Mouse (Mus musculus): ENCODE measurements around the gene Gm29776.
A peak's percentile ranks its signal among the peaks of the same experiment; 100 is the strongest.

Gm29776 gene

DNA sequence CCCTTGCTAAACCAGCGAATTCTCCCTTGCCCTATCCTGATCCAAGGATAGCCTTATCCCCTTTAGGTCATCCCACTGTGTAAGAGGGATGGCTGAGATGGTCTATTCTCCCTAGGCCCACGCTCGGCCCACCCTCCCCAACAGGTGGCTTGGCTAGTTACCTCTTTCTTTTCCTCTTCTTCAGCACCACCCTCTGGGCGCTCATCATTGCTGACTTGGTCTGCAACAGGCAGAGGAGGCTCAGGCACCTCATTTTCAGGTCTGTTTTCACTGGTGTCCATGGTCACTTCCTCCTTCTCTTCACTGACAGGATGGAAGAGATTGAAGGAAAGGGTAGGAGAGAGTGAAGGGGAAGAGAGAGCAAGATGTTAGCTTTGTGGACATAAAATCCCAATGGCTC is 47.1 kb downstream of the Gm29776 start:
- DNase-seq (ENCODE audit: low read depth, low spot score) = no peak

DNA sequence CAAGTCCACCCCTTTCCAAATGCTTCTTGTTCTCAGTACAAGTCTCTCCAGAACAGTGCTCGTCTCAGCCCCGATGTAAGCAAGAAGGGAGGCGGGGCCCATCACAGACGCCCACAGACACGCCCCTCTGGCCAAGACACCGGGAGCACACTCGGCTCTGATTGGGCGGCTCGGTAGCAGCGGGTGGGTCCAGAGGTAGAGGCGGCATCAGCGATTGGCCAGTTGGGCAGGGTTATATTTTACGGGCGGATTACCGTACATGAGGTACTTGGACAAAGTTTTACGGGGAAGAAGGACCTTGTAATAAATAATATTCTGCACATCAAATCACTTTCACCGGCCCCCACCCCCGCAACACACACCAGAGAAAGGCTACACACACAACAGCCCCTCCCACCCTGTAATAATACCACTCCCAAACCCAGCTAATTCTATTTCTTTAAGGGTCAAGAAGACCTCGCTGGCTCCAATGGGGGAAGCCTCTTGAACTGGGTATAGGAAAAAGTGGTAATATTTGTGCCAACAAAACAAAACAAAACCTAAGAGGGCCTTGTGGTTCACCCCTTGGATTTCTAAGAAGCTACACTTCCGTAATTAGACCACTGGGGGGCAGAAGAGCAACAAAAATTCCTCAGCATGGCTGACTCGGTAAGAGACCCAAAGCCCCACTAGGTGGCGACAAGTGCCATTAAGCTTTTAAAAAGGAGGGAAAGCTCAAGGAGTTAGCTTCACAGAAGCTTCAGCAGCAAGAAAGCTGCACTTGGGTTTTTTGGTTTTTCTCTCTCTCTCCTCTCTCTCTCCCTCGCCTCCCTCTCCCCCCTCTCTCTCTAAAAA is 47.8 kb downstream of the Gm29776 start:
- DNase-seq (ENCODE audit: low read depth, low spot score) = peak; percentile 95

DNA sequence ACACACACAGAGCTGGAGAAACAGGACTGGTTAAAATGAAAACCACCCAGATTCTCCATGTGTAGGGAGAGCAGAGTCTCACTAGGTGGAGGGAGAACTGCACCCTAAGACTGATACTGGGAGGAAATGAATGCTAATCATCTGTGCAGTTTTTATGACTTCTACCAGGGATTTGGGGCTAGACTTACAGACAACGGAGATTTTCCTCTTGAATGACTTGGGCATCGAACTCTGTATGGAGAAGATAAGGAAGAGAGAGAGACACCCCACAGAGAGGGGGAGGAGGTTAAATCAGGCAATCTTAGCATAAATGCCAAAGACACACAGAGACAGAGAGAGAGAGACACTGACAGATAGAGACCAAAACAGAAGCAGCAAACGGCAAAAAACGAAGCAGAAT is 50.7 kb downstream of the Gm29776 start:
- no peak for DNase-seq (ENCODE audit: low read depth, low spot score)

DNA sequence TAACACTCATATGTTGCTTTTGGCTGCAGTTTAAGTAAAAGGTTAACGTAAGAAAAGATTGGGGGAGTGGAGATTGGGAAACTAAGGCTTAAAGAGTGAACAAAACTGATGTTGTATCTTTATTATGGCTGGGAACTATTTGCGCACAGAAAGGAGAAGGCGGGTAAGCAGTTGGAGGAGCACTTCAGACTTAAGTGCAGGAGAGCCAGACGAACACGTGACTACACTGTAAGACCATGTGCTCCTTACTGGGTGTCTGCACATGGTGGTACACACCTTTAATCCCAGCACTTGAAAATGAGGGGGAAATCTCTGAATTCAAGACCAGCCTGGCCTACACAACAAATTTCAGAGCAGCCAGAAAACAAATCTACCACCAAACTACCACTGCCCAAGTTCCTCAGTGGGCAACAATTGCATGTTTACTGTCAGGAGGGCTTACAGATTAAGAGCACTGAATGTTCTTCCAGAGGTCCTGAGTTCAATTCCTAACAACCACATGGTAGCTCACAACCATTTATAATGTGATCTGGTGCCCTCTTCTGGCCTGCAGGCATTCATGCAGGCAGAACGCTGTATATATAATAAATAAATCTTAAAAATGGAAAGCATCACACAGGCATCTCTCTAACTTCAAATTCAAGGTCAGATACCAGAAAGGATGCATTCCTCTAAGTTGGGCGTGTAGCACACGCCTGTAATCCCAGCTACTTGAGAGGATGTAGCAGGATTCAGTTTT is 51.6 kb downstream of the Gm29776 start:
- DNase-seq (ENCODE audit: low read depth, low spot score) = no peak

DNA sequence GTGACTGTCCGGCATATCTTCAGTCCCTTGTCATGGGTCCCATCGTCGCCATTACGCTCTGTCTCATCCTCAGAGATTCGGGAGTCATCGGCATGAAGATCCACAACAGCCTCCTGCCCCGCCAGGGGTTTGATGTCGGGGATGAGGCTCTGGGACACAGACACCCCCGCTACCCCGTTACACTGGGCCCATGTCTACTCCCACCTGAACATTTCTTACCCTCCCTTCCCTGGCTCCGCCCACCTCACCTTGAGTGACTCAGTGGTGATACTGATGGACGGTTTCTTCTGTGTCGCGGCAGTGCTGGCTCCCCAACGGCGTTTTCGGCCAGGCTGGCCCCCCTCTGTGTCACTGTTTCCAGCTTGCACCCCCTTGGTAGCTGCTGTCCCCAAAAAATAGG is 52.2 kb downstream of the Gm29776 start:
- DNase-seq (ENCODE audit: low read depth, low spot score) = no peak

DNA sequence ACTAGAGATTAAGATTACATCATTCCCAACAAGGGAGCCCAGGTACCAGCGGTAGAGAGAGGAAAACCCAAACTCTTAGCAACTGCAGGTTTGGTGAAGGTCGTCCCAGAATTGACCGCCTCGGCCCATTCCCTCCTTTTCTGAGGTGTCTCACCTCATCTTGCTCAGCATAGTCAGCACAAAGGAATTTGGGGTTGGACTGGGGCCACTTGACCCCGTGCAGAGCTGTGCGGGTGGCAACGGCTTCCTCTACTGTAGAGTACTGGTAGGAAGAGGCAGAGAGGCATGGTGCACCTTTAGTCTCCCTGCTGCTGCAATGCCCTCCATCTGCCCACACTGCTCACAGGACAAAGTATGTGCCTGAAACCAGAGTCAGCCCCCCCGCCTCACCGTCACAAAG is 54.3 kb downstream of the Gm29776 start:
- DNase-seq (ENCODE audit: low read depth, low spot score) = no peak

DNA sequence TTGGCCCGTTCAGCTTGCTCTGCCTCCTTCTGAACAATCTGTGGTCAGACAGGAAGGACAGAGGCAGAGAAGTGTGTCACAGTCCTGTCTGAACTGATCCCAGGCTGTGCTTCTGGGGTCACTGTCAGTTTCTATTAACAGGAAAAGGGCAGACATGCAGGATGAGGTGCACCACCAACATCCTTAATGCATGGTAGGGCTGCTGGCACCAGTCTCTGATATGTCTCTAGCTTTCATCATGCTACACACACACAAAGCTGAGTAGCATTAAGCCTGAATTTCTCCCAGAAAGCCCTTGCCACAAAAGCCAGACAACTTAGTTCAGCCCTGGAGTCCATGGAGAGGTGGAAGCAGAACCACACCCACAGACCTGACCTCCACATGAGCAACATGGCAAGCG is 55.6 kb downstream of the Gm29776 start:
- no peak for DNase-seq (ENCODE audit: low read depth, low spot score)

All from brain, adult 2 months (tissue).